Mouse (Mus musculus): ENCODE data around the gene Cfap61.

DNA sequence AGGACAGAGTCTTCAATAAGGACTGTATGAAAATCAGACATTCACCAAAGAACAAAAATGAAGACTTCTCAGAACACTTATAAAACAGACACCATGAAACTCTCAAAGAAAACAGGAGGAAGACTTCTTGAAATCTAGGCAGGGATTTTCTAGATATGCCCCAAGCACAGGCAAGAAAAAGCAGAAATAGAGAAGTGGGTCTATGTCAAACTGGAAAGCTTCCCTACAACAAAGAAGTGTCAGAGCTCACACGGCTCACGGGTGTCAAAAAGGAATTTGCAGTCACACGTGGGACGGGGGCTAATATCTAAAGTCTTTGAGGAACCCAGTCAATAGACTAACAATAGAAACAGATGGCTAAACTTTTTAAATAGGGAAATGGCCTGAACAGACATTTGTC, 276.4 kb downstream of the Cfap61 start:
- TF ChIP-seq CTCF (IDR thresholded peaks at IDR 0.05; ENCODE audit: borderline replicate concordance, insufficient read depth, low read length) (no peak), POLR2A (IDR thresholded peaks at IDR 0.05; ENCODE audit: low read depth, low read length) (no peak)

Data from embryonic fibroblast, embryonic 13.5 days (primary cell).